In genomic region chr9:96399425-96399878, GRCm38 (mm10) we compare ENCODE assay signal across 14 mouse cellular contexts. TPM values are rescaled to one million over a fixed set of nuclear protein-coding genes. Genes with fewer than 3 reads are reported as not detected.
DNase-seq lines count a peak whose midpoint lies in the region; ATAC-seq and TF ChIP-seq lines count a peak whose summit lies in the region.
"Had no signal": no experiment of that assay in that cellular context is flagged by ENCODE, and none has a peak within 500 bp of the region (broad histone marks: within the 10 kb centered on the region; RNA-seq: fewer than 3 reads in every experiment).

No protein-coding gene starts in this region.

- no peak for TF ChIP-seq CTCF in E14TG2a.4 (conservative IDR thresholded peaks at IDR 0.05; ENCODE audit: low read length)
- no peak for TF ChIP-seq CTCF in cerebellum, adult 2 months (IDR thresholded peaks at IDR 0.05; ENCODE audit: borderline replicate concordance, insufficient read depth, low read depth, low read length)

- no peak for TF ChIP-seq POLR2A in cerebellum, adult 2 months (IDR thresholded peaks at IDR 0.05; ENCODE audit: borderline replicate concordance, insufficient read depth, low read length)

- no peak overlapping the region for H3K9ac ChIP-seq in hindbrain, embryonic 15.5 days
- H3K9ac ChIP-seq in hindbrain, embryonic 11.5 days (ENCODE audit: low read depth, low read length), result no peak overlapping the region
- H3K9ac ChIP-seq: limb, embryonic 15.5 days; neural tube, embryonic 12.5 days had no signal

- no peak for ATAC-seq in hindbrain, embryonic 15.5 days (ENCODE audit: low FRiP score, low read depth)
- ATAC-seq in hindbrain, embryonic 11.5 days (ENCODE audit: low FRiP score), result no peak
- peak; percentile 92 for ATAC-seq in hematopoietic stem cell, adult 5-6 weeks (replicated peaks in 1 of 2; ENCODE audit: insufficient read depth in 1 of 2, low FRiP score in 2 of 2, low TSS enrichment in 1 of 2, low read depth in 1 of 2, poor library complexity in 2 of 2, severe bottlenecking in 2 of 2)
- ATAC-seq: forebrain, embryonic 14.5 days had no signal

- H3K4me2 ChIP-seq in hindbrain, embryonic 15.5 days, result no peak overlapping the region
- H3K4me2 ChIP-seq in hindbrain, embryonic 11.5 days (replicated peaks; ENCODE audit: low read depth, low read length), result no peak overlapping the region
- H3K4me2 ChIP-seq: limb, embryonic 15.5 days; neural tube, embryonic 12.5 days had no signal

- no peaks in the 10 kb centered on the region for H3K4me1 ChIP-seq in hindbrain, embryonic 15.5 days (replicated peaks)
- no peaks in the 10 kb centered on the region for H3K4me1 ChIP-seq in hindbrain, embryonic 11.5 days (replicated peaks; ENCODE audit: control insufficient read depth, insufficient read depth, low read length)
- peaks cover 49% of the 10 kb centered on the region for H3K4me1 ChIP-seq in E14TG2a.4 (replicated peaks; ENCODE audit: low read depth, low read length)
- no peaks in the 10 kb centered on the region for H3K4me1 ChIP-seq in cerebellum, adult 2 months (ENCODE audit: control insufficient read depth, insufficient read depth, low read length)
- H3K4me1 ChIP-seq: neural tube, embryonic 12.5 days had no signal

- 81% methylated on average over 6 of the region's 6 CpGs for whole genome bisulfite sequencing in hindbrain, embryonic 15.5 days
- 75% methylated on average over 6 of the region's 6 CpGs for WGBS in hindbrain, embryonic 11.5 days
- 80% methylated on average over 6 of the region's 6 CpGs for WGBS in cerebellum, adult 2 months

- H3K4me3 ChIP-seq in hindbrain, embryonic 15.5 days, result no peak overlapping the region
- H3K4me3 ChIP-seq in hindbrain, embryonic 11.5 days (ENCODE audit: low read depth, low read length), result no peak overlapping the region
- H3K4me3 ChIP-seq in E14TG2a.4 (replicated peaks; ENCODE audit: low read length), result peak overlapping the region; percentile 68; the same call in 1 of the 2 replicates
- no peak overlapping the region for H3K4me3 ChIP-seq in cerebellum, adult 2 months (replicated peaks; ENCODE audit: insufficient read depth, low read depth, low read length)
- H3K4me3 ChIP-seq: limb, embryonic 15.5 days; neural tube, embryonic 12.5 days had no signal

- H3K27ac ChIP-seq in hindbrain, embryonic 15.5 days (replicated peaks), result peak overlapping the region; percentile 38; the same call in 1 of the 2 replicates
- H3K27ac ChIP-seq in hindbrain, embryonic 11.5 days (ENCODE audit: low read depth, low read length), result no peak overlapping the region
- no peak overlapping the region for H3K27ac ChIP-seq in cerebellum, adult 2 months (ENCODE audit: insufficient read depth, low read length)
- H3K27ac ChIP-seq: limb, embryonic 15.5 days; neural tube, embryonic 12.5 days had no signal

- no peaks in the 10 kb centered on the region for H3K9me3 ChIP-seq in hindbrain, embryonic 15.5 days
- H3K9me3 ChIP-seq in hindbrain, embryonic 11.5 days (ENCODE audit: control insufficient read depth, low read length), result no peaks in the 10 kb centered on the region
- H3K9me3 ChIP-seq in E14TG2a.4 (ENCODE audit: low read length), result no peaks in the 10 kb centered on the region
- H3K9me3 ChIP-seq: limb, embryonic 15.5 days; neural tube, embryonic 12.5 days had no signal

- no peaks in the 10 kb centered on the region for H3K27me3 ChIP-seq in hindbrain, embryonic 15.5 days
- no peaks in the 10 kb centered on the region for H3K27me3 ChIP-seq in hindbrain, embryonic 11.5 days (ENCODE audit: control insufficient read depth, insufficient read depth, low read length)
- H3K27me3 ChIP-seq in E14TG2a.4 (ENCODE audit: insufficient read depth, low read length), result no peaks in the 10 kb centered on the region
- H3K27me3 ChIP-seq in splenic B cell, adult 2 months (ENCODE audit: control insufficient read depth, insufficient read depth, low read length, poor library complexity, severe bottlenecking), result no peaks in the 10 kb centered on the region
- H3K27me3 ChIP-seq in cerebellum, adult 2 months (ENCODE audit: control insufficient read depth, insufficient read depth, low read length), result no peaks in the 10 kb centered on the region
- H3K27me3 ChIP-seq: limb, embryonic 15.5 days; neural tube, embryonic 12.5 days had no signal

- no peaks in the 10 kb centered on the region for H3K36me3 ChIP-seq in hindbrain, embryonic 15.5 days
- no peaks in the 10 kb centered on the region for H3K36me3 ChIP-seq in hindbrain, embryonic 11.5 days (ENCODE audit: control insufficient read depth, insufficient read depth, low read length)
- no peaks in the 10 kb centered on the region for H3K36me3 ChIP-seq in E14TG2a.4 (ENCODE audit: insufficient read depth, low read length)
- H3K36me3 ChIP-seq in splenic B cell, adult 2 months (ENCODE audit: control insufficient read depth, insufficient read depth, low read length, poor library complexity, severe bottlenecking), result no peaks in the 10 kb centered on the region
- H3K36me3 ChIP-seq: limb, embryonic 15.5 days; neural tube, embryonic 12.5 days had no signal

- no peak for DNase-seq in hindbrain, embryonic 11.5 days (ENCODE audit: low spot score)
- peak; percentile 92 for DNase-seq in splenic B cell, adult 2 months (ENCODE audit: low read depth, low spot score)
- DNase-seq in right cerebral cortex, postnatal 25 days, result no peak
- DNase-seq in cerebellum, adult 2 months, result no peak
- no peak for DNase-seq in right cerebral cortex, postnatal 10 days (ENCODE audit: low spot score in 2 of 2)
- DNase-seq: cerebellum, postnatal 25 days; kidney, adult 11 months; spleen, adult 18-20 months had no signal

RNA-seq across cellular contexts. Expression of gene Atp1b3, which starts 35.2 kb away (rescaled TPM):
- polyA plus RNA-seq in hindbrain, embryonic 15.5 days (2015; fragmentation: Nextera tagmentation; extraction: Ambion mirVana), result 176 and 189 TPM in 2 replicates
- polyA plus RNA-seq in hindbrain, embryonic 11.5 days (2014; fragmentation: Nextera tagmentation; extraction: Ambion mirVana), result 197 TPM in 2 replicates
- total RNA-seq in hematopoietic stem cell, adult 5-6 weeks (2017), result 100 and 146 TPM in 2 replicates
- polyA plus RNA-seq in cerebellum, adult 2 months (2012; rRNA removed), result 179 and 202 TPM in 2 replicates

Comparison
In these comparisons a context has a peak if more than half of its experiments do, and no peak if none do; other contexts are left out.
1. ATAC-seq: peak in hematopoietic stem cell, adult 5-6 weeks (2 of 2); none in hindbrain, embryonic 15.5 days (single experiment) and hindbrain, embryonic 11.5 days (single experiment).